Mouse (Mus musculus): ENCODE measurements around the gene Olfr691.
"Not testable (repeated sequence)": the region's sequence is repeated elsewhere in the genome, so short reads cannot be mapped to it uniquely, and the experiment has no call there.

Olfr691 gene

DNA sequence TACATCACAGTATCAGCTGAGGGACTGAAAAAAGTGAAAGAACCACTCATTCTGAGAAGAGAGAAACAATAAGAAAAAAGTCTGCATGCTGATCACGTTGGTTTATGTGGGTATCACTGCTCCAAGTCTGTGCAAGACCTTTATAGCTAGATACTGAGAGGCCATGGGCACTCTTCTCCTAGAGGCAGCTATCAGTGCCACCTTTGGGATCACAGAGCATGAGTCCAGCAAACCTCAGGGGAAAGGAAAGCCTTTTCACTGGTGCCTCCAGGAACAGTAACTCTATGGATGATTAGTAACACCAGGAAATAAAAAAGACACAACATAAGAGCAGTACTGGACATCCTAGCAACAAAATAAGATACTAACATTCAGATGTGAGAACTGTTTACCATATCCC, at the start of gene Olfr691:
TSS of gene Olfr691 (minus strand) at position 101 of the 400 bp plus-strand sequence.
- DNase-seq = no peak

DNA sequence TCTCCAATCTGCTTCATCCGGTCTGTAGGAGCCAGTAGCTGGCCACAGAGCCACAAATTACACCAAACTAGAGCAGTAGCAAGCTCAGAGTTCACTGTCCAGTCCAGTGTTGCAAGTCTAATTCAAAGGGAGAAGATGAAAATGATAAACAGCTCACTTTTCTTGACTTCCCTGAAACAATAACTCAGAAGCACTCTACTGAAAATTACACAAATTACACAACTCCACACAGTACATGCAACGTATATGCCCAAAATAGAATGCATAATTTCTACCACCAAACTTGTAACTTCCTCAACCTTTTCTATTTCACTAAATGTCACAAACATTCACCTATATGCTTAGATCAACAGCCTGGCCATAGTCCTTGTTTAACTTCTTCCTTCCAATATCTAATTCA, 48.2 kb upstream of the Olfr691 start:
- DNase-seq = no peak

DNA sequence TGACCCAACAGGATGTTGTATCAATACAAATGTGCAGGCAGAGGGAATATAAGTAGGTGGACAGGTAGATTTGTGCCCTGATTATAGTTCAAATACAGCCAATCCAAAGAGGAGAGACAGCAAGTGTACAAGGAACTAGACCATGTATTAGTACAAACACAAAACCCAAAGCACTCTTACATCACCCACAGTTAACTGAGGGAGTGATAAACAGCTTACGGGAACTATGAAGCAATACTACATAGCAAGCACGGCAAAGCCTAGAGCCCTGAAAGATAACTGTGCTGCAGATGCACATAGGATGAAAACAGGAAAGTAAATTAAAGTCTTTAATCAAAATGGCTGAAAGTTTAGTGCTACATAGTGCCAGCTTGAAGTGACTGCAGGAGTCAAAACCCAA, 45.6 kb upstream of the Olfr691 start:
- DNase-seq = no peak

DNA sequence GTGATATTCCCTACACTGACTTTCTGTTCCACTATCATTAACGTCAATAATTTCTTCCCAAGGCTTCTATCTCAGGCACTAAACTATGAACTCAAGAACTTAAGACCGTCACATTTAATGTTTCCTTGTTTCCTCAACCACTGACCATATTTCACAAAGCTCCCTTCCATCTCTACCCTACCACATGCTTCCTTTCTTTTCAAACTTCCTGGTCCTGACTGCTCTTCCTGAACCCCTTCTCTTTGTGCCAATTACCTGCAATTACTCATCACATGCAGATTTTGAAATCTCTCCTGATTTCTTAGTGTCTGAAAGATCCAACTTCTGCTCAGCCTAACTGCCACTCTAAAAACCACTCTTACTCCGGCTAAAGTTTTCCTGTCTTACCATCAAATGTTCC, 38.3 kb upstream of the Olfr691 start:
- no peak for DNase-seq

DNA sequence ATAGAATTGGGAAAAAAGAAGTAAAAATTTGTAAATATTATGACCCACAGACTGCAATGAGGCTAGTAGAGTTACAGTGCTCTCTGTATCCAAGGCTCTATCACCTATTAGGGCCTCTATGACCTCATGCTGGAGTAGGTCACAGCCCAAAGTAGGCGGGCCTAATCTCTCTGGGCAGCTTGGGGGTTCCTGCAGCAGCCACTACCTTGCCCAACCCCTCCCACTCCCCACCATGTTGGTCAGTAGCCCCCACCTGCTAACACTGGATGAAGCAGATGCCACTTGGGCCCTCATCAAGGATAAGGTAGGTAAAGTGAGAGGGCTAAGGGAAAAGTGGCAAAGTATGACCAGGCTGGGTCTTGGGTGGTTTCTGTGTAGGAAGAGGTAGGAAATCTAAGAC, 32.8 kb upstream of the Olfr691 start, which contains the start of gene Gm5901:
TSS of gene Gm5901 (plus strand) at position 173 of the 400 bp plus-strand sequence.
- no peak for DNase-seq

DNA sequence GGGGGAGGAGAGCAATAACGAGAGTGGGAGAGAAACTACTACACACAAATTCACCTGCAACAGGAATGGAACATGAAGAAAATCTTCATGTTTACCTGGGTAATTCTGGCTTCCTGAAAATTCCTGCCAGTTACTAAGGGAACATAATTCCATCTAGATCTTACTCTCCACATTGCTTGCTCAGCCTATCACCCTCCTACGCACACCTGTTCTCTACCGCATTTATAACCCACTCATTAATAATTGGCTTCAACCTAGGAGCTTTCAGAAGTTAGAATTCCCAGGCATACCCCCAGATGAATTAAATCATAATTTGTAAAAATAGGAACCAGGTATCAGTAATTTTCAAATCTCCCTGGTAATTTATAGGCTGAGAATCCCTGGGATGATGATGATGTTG, 31.9 kb upstream of the Olfr691 start:
- no peak for DNase-seq

DNA sequence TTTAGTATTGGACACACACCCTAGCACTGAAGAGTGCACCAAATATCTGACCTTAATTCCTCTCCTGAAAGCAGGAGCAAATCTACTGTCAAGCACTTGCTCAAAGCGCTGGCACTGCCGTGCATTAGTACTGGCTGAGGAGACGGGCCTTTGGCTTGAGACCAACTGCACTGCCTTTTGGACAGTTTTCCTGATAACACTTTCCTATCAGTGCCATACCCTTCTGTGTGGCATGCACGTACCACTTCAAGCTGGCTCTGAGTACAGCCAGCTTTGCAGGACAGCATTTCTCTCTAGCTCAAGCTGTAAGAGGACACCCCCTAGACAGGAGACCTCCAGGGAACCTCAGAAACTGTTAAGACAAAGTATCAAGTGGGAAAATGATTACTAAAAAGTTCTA, 31.4 kb upstream of the Olfr691 start:
- DNase-seq = no peak

DNA sequence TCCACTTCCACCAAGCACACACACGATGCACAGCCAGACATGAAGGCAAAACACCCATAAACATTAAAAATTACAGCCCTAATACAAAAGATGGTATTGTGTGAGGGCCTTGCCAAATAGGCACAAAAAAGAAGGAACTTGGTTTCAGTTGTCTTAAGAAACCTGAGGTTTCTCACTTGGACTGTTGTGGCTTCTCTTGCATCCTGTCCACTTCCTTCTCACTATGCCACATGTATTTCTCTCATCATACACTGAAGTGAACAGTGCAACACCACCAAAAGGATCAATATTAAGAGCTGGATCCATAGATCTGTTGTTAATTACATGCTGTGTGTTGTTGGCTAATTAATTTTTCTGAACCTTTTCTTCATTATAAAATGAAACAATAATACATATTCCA, 30.8 kb upstream of the Olfr691 start:
- no peak for DNase-seq

DNA sequence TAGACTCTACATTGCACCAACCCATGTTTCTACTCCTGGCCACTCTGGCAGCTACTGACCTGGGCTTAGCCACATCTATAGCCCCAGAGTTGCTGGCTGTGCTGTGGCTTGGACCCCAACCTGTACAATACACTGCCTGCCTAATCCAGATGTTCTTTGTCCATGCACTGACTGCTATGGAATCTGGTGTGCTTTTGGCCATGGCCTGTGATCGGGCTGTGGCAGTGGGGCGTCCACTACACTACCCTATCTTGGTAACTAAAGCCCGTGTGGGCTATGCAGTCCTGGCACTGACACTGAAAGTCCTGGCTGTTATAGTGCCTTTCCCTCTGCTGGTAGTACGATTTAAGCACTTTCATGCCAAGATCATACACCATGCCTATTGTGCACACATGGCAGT, 26.5 kb upstream of the Olfr691 start:
- no peak for DNase-seq

DNA sequence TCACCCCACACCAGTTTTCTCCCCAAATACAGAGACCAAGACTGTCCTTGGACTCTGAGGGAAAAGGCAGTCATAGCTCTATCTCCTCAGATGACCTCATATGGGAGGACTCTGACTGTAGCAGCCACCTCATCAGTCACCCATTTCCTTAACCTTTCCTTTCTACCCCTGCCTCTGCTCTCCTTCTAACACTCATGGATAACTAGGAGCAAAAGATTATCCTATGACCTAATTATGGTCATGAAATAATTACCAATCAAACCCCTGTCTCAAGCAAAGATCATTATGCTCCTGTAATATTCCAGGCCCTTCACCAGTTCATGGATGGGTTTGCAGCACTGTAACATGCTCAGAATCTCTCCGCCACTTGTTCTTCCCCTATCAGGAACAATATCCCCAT, 25.9 kb upstream of the Olfr691 start, which contains the start of gene Olfr692:
TSS of gene Olfr692 (plus strand) at position 301 of the 400 bp plus-strand sequence.
- no peak for DNase-seq

DNA sequence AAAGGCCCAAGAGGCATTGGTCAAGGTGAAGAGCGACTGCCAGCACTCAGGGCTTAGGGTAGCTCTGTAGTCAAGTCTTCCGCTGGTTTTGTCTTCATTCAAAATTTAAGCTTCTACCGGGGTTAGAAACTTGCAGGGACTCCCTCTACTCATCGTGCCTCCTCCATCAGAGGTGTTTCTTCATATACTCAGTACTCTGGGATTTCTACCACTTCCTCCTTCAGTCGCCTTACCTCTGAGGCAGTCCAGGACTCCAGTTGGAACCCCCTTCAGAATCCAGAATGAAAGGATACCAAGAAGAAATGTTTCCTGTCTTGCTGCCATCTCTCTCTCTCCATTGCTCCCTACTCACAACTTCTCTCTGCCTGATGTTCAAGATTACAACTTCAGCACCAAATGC, 25.2 kb upstream of the Olfr691 start:
- DNase-seq = no peak

DNA sequence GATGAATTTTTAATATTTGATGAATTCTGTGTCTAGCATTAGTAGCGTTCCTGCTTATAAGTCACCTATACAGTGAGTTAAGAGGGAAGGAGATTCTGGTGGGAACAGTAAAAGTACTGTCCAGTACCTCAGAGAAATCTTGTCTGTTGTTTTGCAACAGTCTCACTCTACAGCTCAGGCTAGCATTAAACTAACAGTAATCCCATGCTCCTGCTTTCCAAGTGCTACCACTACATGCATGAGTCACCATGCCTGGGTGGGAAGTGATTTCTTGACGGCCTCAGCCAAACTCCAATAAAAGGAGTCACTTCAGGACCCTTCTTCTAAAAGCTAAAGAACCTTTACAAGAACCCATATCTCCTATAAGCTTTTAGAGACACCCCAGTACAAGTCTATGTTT, 19.6 kb upstream of the Olfr691 start:
- DNase-seq = no peak

DNA sequence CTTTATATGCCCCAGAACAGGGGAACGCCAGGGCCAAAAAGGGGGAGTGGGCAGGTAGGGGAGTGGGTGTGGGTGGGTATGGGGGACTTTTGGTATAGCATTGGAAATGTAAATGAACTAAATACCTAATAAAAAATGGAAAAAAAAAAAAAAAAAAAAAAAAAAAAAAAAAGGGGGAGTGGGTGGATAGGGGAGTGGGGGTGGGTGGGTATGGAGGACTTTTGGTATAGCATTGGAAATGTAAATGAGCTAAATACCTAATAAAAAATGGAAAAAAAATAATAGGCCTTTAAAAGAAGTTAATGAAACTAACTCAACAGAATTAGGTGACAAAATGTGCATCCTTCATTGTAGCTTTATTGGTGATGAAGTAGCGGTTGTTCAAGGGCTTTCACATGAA, 14.4 kb upstream of the Olfr691 start:
- DNase-seq = not testable (repeated sequence)

DNA sequence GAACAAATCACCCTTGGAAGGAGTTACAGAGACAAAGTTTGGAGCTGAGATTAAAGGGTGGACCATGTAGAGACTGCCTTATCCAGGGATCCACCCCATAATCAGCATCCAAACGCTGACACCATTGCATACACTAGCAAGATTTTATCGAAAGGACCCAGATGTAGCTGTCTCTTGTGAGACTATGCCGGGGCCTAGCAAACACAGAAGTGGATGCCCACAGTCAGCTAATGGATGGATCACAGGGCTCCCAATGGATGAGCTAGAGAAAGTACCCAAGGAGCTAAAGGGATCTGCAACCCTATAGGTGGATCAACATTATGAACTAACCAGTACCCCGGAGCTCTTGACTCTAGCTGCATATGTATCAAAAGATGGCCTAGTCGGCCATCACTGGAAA, 14.0 kb upstream of the Olfr691 start:
- not testable (repeated sequence) for DNase-seq

DNA sequence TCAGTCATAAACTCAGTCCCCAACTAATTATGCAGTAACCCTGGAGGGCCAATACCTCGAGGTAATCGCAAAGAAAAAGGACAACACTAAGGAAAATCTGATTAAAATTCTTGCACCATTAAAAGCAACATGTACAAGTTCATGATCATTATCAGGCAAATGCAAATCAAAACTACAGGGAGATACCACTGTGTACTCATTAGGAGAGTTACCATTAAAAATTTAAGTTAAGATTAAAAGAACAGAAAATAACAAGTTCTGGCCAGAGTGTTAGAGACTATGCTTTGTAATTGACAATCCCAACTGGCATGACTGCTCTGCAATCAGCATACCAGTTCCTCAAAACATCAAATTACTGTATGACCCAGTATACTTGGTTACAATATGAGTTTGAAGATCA, 682 bp upstream of the Olfr691 start:
- DNase-seq = no peak

DNA sequence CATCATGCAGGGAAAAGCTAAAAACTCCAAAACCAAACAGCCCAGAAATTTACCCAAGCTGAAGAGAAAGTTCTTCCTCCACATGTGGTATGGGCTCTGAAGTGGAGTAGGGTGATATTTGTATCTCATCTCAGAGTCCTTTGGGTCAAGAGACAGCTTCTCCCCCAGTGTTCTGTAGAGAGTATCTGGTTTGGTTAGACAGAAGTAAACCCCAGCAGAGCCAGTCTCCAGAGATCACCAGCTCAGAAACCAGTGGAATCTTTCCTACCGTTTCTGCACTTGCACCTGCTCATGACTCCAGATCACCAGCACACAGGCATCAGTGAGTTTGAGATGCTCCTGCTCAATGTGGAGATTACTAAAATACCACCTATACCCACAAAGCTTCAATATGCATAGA, 8.1 kb downstream of the Olfr691 start, which contains the start of gene Olfr690:
TSS of gene Olfr690 (minus strand) at position 101 of the 400 bp plus-strand sequence.
- no peak for DNase-seq

DNA sequence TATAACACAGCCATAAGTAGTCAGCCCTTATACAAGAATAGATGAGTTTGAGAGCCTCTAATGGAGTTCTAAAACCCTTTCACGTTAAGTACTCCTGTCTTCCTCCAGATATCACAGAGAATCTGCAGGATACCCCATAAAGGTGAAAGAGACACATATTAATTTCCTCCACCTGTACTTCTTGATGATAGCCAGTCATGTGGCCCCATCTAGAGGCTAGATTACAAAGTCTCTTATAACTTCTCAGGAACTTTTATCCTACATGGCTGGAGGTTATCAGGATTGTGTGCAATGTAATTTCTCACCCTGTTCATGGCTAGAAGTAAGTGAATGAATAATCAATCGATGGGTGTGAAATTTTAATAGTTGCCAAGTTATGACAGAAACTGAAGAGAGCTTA, 16.8 kb downstream of the Olfr691 start:
- DNase-seq = no peak

DNA sequence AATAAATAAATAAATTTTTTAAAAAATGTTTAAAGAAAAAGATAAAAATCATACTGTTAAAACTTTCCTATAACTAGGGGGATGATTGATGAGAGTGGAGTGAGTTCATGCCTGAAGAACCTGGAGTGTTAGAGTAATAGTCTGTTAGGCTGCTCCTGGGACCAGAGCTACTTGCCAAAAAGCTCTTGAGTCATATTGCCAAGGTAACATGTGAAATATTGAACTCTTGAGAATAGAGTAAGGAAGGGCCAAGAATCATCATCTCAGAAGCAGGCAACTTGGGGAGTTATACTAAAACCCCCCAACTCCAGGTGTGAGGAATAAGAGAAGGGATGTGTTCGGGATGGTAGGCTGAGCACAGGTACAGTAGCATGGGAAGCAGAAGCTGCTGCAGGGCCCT, 31.2 kb downstream of the Olfr691 start, which contains the start of gene Olfr689:
TSS of gene Olfr689 (plus strand) at position 301 of the 400 bp plus-strand sequence.
- DNase-seq = no peak

DNA sequence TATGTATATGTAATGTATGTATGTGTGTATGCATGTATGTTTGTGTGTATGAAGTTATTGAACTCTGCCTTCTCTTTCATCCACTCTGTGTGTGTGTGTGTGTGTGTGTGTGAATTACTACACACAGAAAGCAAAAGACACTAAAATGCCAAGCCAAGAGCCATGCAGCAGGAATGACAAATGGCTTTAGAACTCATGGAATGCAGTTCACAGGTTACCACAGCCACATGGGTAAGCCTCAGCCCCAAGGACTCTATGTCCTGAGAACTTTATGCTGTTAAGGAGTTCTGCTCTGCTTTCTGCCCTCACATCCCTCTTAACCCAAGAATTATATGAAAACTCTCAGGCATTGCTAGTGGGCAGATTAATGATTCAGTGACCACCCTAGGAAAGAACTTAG, 52.0 kb downstream of the Olfr691 start:
- no peak for DNase-seq

DNA sequence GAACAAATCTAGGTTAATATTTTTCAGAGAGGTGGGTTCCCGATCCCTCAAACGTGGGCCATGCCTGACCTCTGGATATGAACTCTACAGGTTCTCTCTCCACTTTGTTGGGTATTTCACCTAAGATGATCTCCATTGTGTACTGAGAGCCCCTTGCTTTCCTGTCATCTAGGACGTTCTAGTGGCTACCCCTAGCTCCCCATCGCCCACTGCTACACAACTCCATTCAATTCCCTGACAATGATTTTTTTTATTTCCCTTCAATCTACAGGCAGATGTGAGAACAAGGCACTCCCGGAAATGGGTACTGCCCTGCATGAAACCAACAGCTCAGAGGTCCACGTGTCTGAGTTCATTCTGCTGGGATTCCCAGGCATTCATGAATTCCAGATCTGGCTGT, 54.3 kb downstream of the Olfr691 start, which contains the start of gene Olfr688:
TSS of gene Olfr688 (plus strand) at position 301 of the 400 bp plus-strand sequence.
- DNase-seq = no peak

All from kidney, postnatal 14 days (tissue).